Mouse (Mus musculus) erythroblast, adult 5-6 weeks (primary cell): ENCODE measurements at regions not wholly inside any gene's neighbourhood (a gene's known extent, or its start where the extent isn't known, plus 50 kb on each side); places are given as distances from the start of the nearest gene placed in this dataset.

Experiments used
- ATAC-seq: replicated peaks from 2 replicates; pipeline ENCODE4 v1.8.0; 2016; ENCODE audit warnings: moderate number of reproducible peaks, mild to moderate bottlenecking, moderate TSS enrichment, inconsistent platforms; ENCODE audit not compliant: poor library complexity, low FRiP score, severe bottlenecking

DNA sequence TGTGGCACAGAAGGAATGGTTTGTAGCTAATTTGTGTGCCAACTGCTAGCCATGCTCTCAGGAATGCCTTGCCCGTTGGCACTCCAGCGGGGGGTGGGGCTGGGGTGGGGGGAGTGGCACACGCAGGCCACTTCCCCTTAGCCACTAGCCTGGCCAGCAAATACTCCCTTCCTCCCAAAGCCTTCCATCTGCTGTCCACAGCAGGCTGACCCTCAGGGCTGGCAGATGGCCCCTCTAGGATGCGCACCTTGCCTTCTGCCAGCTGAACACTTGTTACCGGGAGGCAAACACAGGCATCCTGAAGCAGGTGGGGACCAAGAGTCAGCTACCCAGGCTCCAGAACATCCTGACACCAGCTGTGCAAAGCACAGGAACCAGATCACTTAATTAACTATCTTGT, 372.1 kb upstream of the Smim15 start:
- no peak for ATAC-seq

DNA sequence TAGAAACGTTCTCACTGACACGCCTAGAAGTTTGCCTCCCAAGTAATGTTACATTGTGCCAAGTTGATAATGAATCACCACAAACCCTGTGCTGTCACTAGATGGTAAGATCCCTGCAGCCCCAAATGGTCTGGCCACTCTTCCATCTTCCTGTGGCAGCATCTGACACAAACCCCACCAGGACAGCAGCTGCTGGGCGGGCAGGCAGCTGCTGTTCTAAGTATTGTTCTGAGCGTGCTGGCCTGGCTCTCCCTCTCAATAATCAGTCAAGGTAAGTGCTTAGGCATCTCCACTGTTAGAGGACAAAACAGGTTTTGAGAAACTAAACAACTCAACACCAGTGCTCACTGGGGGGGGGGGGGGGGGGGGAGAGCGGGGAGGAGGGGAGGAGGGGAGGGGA, 375.7 kb upstream of the Smim15 start:
- no peak for ATAC-seq

- no peak for ATAC-seq
Observed at GRCm38 (mm10) chr13:107665775-107666174, 378.5 kb upstream of the Smim15 start.

DNA sequence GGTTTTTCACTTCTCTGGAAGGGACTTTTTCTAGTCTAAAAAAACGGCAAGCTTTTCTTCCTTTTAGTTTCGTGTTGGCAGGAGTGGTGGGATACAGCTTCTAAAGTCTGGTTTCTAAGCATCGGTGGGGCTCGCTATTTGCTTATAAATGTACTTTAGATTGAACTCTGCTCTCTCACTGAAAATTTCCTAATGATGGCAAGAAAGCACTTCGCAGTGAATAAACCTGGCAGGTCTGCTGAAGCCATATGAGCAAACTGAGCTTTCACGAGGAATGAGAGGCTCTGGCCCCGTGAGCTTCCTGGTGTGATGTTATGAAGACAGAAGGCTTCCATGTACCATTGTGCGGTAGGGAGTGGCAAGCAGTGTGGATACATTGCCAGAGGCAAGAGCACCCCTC, 380.0 kb upstream of the Smim15 start:
- no peak for ATAC-seq

DNA sequence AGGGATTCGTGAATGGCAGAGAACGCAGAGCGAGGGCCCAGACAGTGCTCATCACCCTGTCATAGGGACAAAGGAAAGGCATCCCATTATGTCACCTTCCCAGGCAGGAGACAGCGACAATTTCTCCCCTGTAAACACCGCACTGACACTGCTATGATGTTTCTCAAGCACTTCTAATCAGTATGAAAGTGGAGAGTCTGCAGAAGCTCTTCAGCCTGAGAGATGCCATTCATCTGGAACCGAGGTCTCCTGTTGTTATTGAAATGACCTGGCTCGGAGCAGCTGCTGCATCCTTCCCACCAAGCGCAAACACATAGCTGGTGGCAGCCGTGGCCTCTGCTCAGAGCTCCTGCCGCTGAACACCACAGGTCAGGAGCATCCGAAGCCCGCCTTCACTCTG, 380.5 kb upstream of the Smim15 start:
- ATAC-seq = no peak

- ATAC-seq = no peak
Observed at GRCm38 (mm10) chr13:107661414-107661813, 382.8 kb upstream of the Smim15 start.

DNA sequence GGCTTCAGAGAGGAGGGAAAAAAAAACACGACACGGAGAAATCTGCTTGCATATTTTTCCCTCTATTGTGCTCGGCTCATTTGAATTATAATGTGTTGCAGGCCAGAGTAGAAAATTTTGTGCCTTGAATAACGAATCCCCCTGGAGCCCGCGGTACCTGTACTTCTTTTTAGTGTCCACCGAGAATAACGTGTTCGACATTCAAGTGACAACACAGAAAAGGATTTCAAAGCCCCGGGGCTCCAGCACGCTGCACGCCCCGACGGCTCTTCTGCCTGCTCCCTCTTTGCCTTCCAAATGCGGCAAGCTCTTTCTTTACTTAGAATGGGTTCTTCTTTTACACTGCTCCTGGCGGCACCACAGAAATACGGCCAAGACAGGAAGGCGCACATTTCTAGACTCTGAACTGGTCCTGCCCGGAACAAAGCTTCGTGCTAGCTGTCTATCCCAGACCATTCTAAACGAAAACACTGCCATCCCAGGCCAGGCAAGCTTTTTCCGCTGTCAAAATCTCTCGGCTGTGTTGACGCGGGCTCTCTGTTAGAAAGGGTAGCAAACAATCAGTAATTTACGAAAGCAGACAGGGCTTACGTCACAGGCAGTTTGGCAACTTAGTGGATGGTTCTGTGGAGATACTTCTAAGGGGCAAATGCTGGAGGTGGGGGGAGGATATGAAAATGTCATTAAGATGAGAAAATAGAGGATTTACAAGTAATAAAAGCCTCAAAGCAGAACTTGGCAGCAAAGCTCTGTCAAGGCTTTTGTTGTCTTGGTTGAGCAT, 398.2 kb upstream of the Smim15 start:
- ATAC-seq = no peak

GRCm38 (mm10) chr13:107645121-107645864, 399.0 kb upstream of the Smim15 start:
- no peak for ATAC-seq

DNA sequence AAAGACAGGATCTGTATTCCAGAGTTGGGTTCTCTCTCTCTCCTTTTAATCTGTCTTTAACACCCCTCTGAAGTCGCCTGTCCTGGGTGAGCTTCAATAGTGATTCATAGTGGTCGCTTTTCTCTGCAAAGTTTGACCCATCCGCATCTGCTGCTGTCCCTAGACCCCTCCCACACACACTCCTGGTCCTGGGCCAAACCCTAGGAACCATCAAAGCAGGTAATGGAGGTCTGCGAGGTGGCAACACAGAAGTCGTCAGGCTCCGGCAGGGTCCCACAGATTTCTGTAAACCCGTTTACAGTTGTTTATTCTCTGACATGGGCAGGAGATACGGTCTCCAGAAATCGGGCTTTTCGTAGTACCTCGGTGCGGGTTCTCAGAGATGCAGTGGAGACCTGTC, 399.5 kb upstream of the Smim15 start:
- ATAC-seq = no peak

DNA sequence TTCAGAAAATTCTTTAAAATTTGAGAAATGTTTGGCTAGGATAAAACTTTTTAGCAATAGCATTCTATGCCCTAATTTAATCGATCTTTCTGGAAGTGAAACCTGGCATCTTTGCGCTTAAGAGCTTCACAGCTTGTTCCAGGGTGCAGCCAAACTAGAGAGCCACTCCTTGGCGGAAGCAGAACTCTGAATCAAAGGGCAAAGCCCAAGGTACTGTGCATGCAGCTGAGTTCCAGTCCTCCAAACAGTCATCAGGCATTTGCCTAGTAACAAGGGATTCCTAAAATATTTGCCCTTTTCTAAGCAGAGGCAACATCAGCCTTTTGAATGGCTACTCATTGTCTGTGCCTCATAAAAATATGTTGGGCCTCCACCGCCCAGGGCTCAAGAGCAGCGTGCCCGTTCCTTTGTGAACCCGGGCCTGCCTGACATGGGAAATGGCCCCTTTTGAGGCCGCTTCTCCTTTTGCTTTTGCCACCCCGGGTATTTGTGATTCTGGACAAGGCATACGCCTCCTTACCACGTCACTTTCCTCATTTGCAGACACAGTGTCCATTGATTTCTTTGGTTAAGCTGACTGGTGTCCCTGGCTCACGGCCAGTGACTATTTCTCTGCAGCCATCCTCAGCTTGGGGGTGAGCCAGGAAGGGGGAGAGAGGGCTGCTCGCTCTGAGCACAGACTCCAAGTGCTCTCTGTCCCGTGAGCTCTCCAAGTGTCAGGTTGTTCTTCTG, 402.2 kb upstream of the Smim15 start:
- ATAC-seq = no peak

- ATAC-seq = no peak
Observed at GRCm38 (mm10) chr13:107639620-107640019, 404.6 kb upstream of the Smim15 start.

DNA sequence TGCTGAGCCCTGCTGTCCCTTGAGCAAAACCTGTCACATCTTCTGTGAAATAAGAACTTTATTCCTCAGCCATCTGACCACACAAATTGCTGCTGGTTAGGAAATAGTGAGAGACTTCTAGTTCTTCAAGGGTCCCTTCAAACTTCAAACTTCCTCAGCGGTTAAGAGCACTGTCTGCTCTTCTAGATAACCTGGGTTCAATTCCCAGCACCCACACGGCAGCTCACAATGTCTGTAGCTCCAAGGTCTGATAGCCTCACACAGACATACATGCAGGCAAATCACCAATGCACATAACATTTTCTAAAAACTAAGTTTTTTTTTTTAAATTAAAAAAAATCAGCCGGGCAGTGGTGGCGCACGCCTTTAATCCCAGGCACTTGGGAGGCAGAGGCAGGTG, 407.0 kb upstream of the Smim15 start:
- ATAC-seq = no peak

DNA sequence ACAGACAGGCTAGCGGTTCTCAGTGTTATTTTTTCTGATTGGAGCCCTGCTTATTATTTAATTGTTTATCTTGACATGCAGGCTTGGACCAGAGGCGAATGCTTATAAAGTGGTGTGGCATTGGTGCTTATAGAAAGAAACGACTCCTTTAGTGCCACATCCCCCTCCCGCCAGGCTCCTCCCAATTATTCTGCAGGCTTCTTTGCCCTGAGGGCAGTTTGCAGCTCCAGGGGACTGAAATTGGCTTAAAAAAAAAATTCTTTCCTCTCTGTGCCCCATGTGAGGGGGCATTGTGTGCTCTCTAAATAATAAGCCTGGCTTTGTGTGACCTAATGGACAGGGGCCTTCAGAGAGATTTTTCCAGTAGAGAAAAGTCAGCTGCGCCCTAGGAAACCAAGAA, 409.1 kb upstream of the Smim15 start:
- no peak for ATAC-seq

DNA sequence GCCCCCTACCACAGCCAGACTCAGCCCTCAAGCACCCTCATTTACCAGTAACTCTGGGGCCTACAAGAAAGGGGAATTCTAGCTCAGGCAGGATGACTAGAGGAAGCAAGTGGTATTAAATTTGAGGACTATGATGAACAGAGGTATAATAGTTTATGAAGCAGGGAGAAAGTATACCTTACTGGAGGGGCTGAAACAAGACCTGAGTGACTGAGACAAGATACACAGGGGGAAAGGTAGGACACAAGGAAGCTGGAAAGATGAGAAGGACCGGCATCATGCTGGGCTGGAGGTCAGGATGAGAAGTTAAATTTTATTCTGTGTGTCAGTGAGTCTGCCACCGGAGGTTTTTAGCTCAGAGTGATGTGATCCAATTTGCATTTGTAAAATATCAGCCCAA, 417.2 kb upstream of the Smim15 start:
- ATAC-seq = no peak

GRCm38 (mm10) chr13:107626670-107627069, 417.6 kb upstream of the Smim15 start:
- no peak for ATAC-seq

DNA sequence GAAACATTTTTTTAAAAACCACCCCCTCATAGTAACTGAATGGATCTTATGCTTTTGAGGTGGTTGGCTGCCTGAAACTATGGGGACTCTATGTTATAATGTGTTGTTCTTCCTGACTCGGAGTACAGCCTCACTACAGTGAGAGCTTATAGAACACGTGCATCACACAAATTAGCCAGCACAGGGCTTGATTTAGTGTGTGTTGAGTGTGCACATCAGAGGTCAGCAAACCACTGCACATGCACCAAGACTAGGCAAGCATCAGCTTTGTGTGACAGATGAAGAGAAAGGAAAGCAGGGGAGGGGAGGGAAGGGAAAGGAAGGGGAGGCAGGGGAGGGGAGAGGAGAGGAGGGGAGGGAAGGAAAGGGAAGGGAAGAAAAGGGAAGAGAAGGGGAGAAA, 422.9 kb upstream of the Smim15 start:
- ATAC-seq = no peak

- ATAC-seq = no peak
Observed at GRCm38 (mm10) chr13:107620887-107621286, 423.4 kb upstream of the Smim15 start.

DNA sequence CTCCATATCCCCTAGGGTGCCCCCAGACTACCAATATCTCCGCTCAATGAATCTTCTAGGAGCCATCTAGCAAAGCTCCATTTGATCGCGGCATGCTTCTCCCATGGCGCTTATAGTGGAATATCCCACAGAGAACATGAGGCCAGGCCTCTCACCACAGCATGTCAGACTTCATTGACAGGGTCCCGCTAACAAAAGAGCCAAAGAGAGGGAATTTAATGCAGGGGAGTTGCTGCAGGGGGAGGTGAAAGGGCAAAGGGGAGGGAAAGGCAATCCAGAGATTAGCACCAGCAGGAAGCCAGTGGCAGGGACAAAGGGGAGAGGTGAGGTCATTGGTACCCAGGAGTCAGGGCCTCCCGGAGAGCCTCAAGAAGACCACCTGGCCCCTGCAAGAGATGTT, 424.0 kb upstream of the Smim15 start:
- no peak for ATAC-seq

GRCm38 (mm10) chr13:107619430-107619927, 424.8 kb upstream of the Smim15 start:
- ATAC-seq = peak; percentile 52; the same call in 1 of the 2 replicates

- no peak for ATAC-seq
Observed at GRCm38 (mm10) chr13:107618796-107619429, 425.3 kb upstream of the Smim15 start.
